Mouse (Mus musculus): Measurements from ENCODE around the gene Golgb1. TPM values are rescaled to one million over a fixed set of nuclear protein-coding genes. Genes with fewer than 3 reads are reported as not detected.

Gene Golgb1
- polyA plus RNA-seq, 2 experiments, result 13.3 to 26.4 TPM

DNA sequence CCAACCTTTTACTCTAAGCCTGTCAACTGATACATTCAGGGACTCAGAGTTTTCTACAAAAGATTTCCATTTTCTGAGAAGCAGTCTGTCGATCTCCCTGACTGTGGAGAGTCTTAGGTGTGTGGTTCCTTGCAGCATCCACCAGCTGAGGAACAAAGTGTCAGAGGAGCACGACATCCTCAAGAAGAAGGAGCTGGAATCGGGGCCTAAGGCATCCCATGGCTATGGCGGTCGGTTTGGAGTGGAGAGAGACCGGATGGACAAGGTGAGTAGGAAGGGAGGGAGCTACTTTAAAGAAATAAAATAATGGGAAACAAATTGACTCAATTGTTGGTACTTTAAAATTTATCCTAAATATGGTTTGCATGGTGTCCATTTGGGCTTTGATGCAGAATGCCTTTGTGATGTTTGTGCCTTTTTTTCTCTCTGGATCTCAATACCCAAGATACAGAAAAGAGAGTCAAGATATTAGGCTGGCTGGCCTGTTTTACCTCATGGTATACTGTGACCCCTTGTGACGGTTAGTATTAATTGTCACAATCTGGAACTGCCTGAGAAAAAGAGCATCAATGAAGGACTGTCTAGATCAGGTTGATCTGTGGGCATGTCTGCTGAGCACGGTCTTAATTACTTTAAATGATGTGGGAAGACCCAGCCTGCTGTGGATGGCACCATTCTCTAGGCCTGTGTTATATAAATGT, 71.7 kb downstream of the Golgb1 start:
- ATAC-seq (ENCODE audit: insufficient read depth), result no peak
- Histone ChIP-seq H3K27ac (no peak overlapping the region), H3K36me3 (replicated peaks; ENCODE audit: control insufficient read depth, insufficient read depth, low read depth) (no peaks in the 10 kb centered on the region), H3K4me3 (ENCODE audit: insufficient read depth in 1 of 2, low read depth in 2 of 2, low read length in 2 of 2) (no peak overlapping the region), H3K4me1 (replicated peaks; ENCODE audit: control insufficient read depth in 2 of 2, insufficient read depth in 2 of 2, low read length in 1 of 2) (no peaks in the 10 kb centered on the region), H3K4me2 (ENCODE audit: low read depth) (no peak overlapping the region), H3K27me3 (ENCODE audit: control insufficient read depth, insufficient read depth, low read length) (no peaks in the 10 kb centered on the region), H3K9ac (replicated peaks) (no peak overlapping the region), H3K9me3 (ENCODE audit: control insufficient read depth, low read length) (no peaks in the 10 kb centered on the region)
- DNase-seq (ENCODE audit: low read depth in 3 of 3, low spot score in 3 of 3), result no peak
- 68% methylated on average over 8 of the region's 8 CpGs for WGBS (ENCODE audit: insufficient replicate concordance)
- TF ChIP-seq EP300 (IDR thresholded peaks at IDR 0.05; ENCODE audit: low read depth) (no peak), CTCF (IDR thresholded peaks at IDR 0.05; ENCODE audit: low read depth) (no peak)

- Histone ChIP-seq H3K27me3 (ENCODE audit: control insufficient read depth, insufficient read depth, low read length) (no peaks in the 10 kb centered on the region), H3K4me2 (ENCODE audit: low read depth) (no peak overlapping the region), H3K4me3 (ENCODE audit: insufficient read depth in 1 of 2, low read depth in 2 of 2, low read length in 2 of 2) (no peak overlapping the region), H3K27ac (no peak overlapping the region), H3K9ac (replicated peaks) (no peak overlapping the region), H3K4me1 (replicated peaks; ENCODE audit: control insufficient read depth in 2 of 2, insufficient read depth in 2 of 2, low read length in 1 of 2) (no peaks in the 10 kb centered on the region), H3K9me3 (ENCODE audit: control insufficient read depth, low read length) (no peaks in the 10 kb centered on the region), H3K36me3 (replicated peaks; ENCODE audit: control insufficient read depth, insufficient read depth, low read depth) (no peaks in the 10 kb centered on the region)
- DNase-seq (ENCODE audit: low read depth in 3 of 3, low spot score in 3 of 3) (no peak), ATAC-seq (ENCODE audit: insufficient read depth) (no peak)
- TF ChIP-seq EP300 (IDR thresholded peaks at IDR 0.05; ENCODE audit: low read depth) (no peak), CTCF (IDR thresholded peaks at IDR 0.05; ENCODE audit: low read depth) (no peak)
- WGBS (ENCODE audit: insufficient replicate concordance), result 60% methylated on average over 4 of the region's 4 CpGs
These were observed 72.8 kb downstream of the Golgb1 start for GRCm38 (mm10) chr16:36947646-36948197.

DNA sequence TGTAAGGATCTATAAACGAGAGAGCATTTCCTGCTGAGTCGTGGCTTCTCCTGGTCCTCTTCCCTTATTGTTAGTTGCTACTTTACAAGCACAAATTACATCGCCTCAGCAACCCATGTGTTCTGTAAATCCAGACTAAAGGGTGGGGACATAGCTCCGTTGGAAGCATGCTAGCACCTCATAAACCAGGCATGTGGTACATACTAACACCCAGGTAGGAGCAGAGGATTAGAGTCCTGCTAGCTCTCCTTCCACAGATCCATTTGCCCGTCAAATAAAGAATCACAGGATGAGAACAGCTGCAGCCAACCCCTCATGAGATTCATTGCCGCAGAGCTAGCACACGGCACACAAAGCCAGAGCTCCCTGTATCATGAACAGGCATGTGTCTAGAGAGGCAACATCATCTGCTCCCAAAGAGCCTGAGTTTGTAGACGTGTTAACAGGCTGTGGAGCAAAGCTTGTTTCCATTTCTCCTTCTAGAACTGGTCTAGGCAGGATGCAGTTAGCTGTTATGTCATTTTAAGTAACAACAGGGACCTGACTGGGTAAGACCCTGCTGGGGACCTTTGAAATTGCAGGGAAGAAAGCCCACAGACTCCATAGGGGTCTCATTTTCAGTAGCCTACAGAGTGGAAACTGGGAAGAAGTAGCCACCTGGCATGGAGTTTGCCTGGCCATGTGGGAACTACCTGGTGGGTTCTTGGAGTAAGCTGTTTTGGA, 74.8 kb downstream of the Golgb1 start:
- no peaks in the 10 kb centered on the region for H3K9me3 ChIP-seq (ENCODE audit: control insufficient read depth, low read length)
- DNase-seq (ENCODE audit: low read depth in 3 of 3, low spot score in 3 of 3), result no peak
- no peaks in the 10 kb centered on the region for H3K27me3 ChIP-seq (ENCODE audit: control insufficient read depth, insufficient read depth, low read length)
- no peak overlapping the region for H3K4me3 ChIP-seq (ENCODE audit: insufficient read depth in 1 of 2, low read depth in 2 of 2, low read length in 2 of 2)
- no peak for TF ChIP-seq EP300 (IDR thresholded peaks at IDR 0.05; ENCODE audit: low read depth)
- TF ChIP-seq CTCF (IDR thresholded peaks at IDR 0.05; ENCODE audit: low read depth), result no peak
- ATAC-seq (ENCODE audit: insufficient read depth), result no peak
- no peaks in the 10 kb centered on the region for H3K36me3 ChIP-seq (replicated peaks; ENCODE audit: control insufficient read depth, insufficient read depth, low read depth)
- H3K27ac ChIP-seq, result no peak overlapping the region
- no peak overlapping the region for H3K4me2 ChIP-seq (ENCODE audit: low read depth)
- no peaks in the 10 kb centered on the region for H3K4me1 ChIP-seq (replicated peaks; ENCODE audit: control insufficient read depth in 2 of 2, insufficient read depth in 2 of 2, low read length in 1 of 2)
- no peak overlapping the region for H3K9ac ChIP-seq (replicated peaks)
- WGBS (ENCODE audit: insufficient replicate concordance), result 58% methylated on average over 8 of the region's 8 CpGs

- 66% methylated on average over 4 of the region's 4 CpGs for WGBS (ENCODE audit: insufficient replicate concordance)
- Histone ChIP-seq H3K9me3 (ENCODE audit: control insufficient read depth, low read length) (no peaks in the 10 kb centered on the region), H3K36me3 (replicated peaks; ENCODE audit: control insufficient read depth, insufficient read depth, low read depth) (no peaks in the 10 kb centered on the region), H3K27me3 (ENCODE audit: control insufficient read depth, insufficient read depth, low read length) (no peaks in the 10 kb centered on the region), H3K27ac (no peak overlapping the region), H3K4me1 (replicated peaks; ENCODE audit: control insufficient read depth in 2 of 2, insufficient read depth in 2 of 2, low read length in 1 of 2) (no peaks in the 10 kb centered on the region), H3K9ac (replicated peaks) (no peak overlapping the region), H3K4me2 (ENCODE audit: low read depth) (no peak overlapping the region), H3K4me3 (ENCODE audit: insufficient read depth in 1 of 2, low read depth in 2 of 2, low read length in 2 of 2) (no peak overlapping the region)
- DNase-seq (ENCODE audit: low read depth in 3 of 3, low spot score in 3 of 3), result no peak
- no peak for ATAC-seq (ENCODE audit: insufficient read depth)
- TF ChIP-seq EP300 (IDR thresholded peaks at IDR 0.05; ENCODE audit: low read depth) (no peak), CTCF (IDR thresholded peaks at IDR 0.05; ENCODE audit: low read depth) (no peak)
These were observed 76.1 kb downstream of the Golgb1 start for GRCm38 (mm10) chr16:36951029-36951428.

GRCm38 (mm10) chr16:36955106-36955505, 80.2 kb downstream of the Golgb1 start:
- TF ChIP-seq EP300 (IDR thresholded peaks at IDR 0.05; ENCODE audit: low read depth) (no peak), CTCF (IDR thresholded peaks at IDR 0.05; ENCODE audit: low read depth) (no peak)
- no peak overlapping the region for H3K9ac ChIP-seq (replicated peaks)
- no peak overlapping the region for H3K4me2 ChIP-seq (ENCODE audit: low read depth)
- no peaks in the 10 kb centered on the region for H3K27me3 ChIP-seq (ENCODE audit: control insufficient read depth, insufficient read depth, low read length)
- H3K9me3 ChIP-seq (ENCODE audit: control insufficient read depth, low read length), result no peaks in the 10 kb centered on the region
- no peak overlapping the region for H3K27ac ChIP-seq
- ATAC-seq (ENCODE audit: insufficient read depth), result no peak
- H3K4me3 ChIP-seq (ENCODE audit: insufficient read depth in 1 of 2, low read depth in 2 of 2, low read length in 2 of 2), result no peak overlapping the region
- H3K36me3 ChIP-seq (replicated peaks; ENCODE audit: control insufficient read depth, insufficient read depth, low read depth), result no peaks in the 10 kb centered on the region
- H3K4me1 ChIP-seq (replicated peaks; ENCODE audit: control insufficient read depth in 2 of 2, insufficient read depth in 2 of 2, low read length in 1 of 2), result no peaks in the 10 kb centered on the region
- 66% methylated on average over 11 of the region's 11 CpGs for WGBS (ENCODE audit: insufficient replicate concordance)
- DNase-seq (ENCODE audit: low read depth in 3 of 3, low spot score in 3 of 3), result no peak
